Mouse (Mus musculus) cerebellum, adult 18-20 months (tissue): ENCODE measurements around the gene Cdca8.
A peak's percentile ranks its signal among the peaks of the same experiment; 100 is the strongest.

Experiments used
- DNase-seq, 2 experiments: peaks; one replicate each; pipeline ENCODE4 v3.0.0; 2021

Cdca8 gene

DNA sequence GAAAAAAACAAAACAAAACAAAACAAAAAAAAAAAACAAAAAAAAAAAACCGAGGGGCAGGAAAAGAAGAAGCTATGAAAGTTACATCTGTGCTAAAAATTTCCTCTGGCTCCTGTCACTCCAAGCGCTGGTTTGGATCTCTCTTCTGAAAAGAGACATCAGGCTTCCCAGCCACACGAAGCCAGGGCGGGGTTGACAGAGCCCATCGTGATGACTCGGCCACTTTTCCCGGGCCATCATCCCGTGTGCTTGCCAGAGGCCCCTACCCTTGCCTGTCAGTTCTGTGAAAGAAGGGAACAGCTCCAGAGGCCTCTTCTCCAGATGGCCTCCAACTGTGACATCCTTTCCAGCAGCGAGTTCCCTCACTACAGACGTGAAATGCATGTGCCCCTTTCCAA, 11.9 kb upstream of the Cdca8 start:
- no peak for DNase-seq

DNA sequence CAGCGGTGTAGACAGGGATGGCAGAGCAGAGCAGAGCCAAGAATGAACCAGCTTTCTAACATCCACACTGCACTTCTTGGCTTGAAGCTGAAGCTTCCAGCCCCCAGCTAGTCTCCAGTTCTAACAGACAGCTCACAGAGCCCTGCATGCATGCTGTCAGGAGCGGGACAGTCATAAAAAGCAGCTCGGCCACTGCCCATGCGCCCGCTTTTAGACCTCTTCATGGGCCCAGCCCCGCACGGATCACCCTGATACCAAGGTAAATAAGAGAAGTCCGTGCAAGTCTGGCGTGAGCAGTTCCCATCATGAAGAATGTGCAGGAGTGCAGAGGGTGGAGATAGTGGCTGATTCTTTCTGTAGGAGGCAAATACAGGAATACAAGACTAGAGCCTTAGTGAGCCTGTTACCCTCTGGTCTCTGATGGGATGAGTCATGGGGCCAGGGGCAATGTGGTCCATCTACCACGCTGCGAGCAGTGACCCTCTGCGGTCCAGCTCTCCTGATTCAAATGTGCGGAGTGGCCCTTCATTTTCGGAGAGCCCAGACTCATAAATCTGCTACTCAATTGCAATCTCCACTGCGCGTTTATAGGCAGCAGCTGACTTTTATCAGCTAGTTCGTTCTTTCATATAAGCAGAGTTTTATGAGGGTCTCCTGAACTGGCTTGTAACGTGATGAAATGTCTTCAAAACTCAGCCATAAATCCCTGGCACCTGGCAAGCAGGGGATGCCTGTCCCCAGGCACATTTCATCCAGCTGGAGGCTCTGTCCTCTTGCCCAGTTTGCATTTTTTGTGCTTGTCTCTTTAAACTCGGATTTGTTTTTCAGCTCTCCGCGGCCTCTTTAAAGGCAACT, 11.3 kb upstream of the Cdca8 start:
- no peak for DNase-seq

DNA sequence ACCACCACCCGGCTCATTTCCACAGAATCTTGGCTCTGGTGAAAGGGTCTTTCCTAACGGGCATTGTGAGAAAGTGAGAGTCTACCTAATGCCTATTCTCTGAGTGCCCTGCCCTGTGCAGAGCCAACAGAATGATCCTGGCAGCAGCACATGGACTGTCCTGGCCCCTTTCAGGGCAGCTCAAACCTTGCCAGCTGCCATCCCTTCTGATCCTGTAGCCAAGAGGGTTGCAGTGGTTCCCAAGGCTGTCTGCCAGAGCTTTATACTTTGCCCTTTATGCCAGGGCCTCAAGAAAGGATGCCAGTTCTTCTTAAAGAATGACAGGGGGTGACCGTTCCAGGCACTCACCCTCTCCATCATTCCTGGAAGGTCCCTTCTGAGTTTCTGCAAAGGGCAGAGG, 10.4 kb upstream of the Cdca8 start:
- no peak for DNase-seq

DNA sequence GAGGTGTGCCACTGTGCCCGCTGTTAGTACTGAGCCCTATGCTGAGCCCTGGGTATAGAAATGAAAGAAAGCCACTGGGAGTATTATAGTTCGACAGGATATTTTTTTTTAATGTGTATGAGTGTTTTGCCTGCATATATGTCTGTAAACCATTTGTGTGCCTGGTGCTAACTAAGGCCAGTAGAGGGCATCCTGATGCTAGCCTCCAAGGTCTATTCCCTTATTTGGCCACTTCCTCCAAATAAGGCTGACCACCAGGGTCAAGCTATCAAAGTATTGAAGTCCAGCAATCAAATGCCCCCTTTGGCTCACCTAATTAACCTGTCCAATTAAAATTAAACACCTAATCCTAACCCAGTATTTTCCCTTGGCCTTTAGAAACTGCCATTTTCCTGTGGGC, 5.8 kb upstream of the Cdca8 start:
- no peak for DNase-seq

DNA sequence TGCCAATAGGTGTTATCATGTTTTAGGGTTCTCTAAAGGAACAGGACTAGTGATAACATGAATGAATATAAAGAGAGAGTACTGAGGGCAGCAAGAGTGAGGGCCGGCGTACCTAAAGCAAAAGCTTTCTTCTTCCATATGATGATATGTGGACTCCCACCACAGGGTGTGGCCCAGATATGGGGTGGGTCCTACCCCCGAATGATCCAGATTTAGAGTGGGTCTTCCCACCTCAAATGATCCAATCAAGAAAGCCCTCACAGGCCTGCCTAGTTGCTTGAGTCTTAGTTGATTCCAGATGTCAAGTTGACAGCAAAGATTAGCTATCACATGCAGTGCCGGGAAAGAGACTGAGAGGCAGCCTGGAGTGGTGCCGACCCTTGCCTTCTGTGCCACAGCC, 4.7 kb upstream of the Cdca8 start:
- no peak for DNase-seq

DNA sequence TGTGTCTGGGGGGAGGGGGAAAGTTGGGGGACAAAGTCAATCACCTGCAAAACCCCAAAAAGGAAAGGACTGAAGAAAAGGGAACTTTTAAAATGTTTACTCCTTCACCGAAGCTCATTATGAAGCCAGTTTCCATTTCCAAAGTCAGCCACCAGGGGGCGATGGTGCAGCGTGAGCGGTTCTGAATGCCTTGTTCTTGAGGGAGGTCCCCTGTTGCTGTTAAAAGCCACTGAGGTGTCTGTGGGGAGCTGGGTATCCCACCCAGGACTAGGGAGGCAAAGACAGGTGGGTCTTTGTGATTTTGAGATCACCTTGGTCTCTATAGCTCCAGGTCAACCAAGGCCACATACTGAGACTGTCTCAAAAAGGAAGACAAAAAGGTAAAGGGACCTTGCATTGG, 3.9 kb upstream of the Cdca8 start:
- peak; percentile 55 to 77 for DNase-seq

DNA sequence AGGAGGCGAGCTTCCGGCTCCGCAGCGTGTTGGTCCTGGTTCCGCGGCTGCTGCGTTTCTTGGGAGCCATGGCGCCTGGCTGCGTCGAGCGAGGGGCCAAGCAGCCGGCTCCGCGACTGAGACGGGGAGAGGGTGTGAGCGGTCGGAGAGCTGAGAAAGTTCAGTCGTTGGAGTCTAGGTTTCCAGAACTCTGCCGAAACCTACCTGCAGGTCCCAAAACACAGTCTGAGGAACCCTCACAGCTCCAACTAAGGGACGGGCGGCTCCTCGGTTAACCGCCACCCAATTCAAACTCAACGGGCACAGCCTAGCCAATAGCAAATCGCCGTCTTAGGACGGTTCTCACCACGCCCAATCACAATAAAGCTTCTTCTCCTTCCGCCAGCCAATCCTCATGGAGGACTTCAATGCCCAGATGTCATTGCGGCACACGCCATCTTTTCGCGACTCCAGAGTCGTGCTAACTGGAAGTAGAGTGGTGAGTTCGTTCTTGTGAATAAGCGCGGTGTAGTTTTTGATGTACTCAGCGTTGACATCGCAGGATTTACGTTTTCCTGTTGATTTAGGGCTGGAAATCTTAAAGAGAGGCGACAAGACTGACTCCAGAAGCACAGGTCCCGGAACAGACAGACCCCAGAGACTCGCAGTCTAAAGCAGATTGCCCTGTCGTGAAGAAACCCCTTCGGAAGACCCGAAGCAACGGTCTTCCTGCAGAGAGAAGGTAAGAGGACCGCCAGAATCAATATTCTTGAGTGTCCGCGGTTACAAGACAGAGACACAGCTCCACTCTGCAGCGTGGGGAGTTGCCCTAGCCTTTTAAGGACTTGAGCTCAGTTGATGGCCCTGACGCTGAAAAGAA, 2.3 kb downstream of the Cdca8 start, which contains the start of gene 9930104L06Rik:
9930104L06Rik (plus strand) TSS at position 436 of the 859 bp plus-strand sequence.
- DNase-seq: peak; percentile 95

DNA sequence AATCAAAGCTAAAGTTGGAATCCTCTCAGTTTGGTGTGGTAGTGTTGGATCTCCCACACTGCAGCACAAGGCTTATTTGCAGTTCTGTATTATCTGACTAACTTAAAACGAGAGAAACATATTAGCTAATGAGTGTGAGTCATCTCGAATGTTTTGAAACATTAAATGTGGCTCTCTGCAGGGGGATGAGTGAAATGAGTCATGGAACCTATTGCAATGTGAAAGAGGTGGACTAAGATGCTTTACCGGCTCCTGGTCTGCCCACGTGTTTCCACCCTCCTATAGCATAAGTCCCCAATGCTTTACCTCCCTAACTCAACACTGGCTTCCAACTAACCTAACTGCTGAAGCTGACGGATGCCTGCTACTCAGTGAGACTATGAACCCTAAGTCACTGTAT, 11.0 kb downstream of the Cdca8 start:
- DNase-seq: no peak

DNA sequence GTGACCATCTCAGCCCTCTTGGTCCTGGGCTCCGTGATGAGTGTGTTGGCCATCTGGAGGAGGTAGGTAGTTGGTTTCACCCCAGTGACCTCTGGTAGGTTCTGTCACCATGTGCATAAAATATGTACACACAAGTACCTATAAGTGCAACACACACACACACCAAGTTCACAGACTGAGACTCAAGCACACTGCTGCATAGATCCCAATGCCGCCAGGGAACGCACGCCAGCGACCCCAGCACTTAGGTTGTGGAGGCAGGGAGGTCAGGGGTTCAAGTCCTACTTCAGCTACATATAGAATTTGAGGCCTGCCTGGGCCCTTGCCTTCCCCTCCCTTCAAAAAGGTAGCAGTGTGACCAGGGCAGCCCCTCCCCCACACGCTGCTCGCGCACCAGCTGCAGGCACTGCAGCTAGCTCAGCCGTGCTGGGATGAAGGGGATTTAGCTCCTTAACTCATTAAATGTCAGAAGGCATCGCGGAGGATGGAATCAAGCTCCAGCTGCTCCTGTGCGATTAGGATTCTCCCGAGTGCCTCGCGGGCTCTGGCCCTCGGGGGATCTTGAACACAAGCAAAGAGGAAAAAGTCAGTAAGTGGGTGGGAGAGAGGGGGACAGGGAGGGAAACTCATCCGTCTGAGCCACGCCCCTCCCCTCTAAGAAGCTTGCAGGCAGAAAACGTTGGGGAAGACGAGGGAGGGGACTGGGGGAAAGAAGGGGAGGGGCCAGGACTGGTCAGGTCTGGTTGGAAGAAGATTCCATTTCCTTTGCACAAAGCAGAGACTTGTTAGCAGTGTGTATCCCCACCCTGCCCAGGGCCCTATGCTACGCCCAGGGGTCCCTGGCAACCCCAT, 32.9 kb downstream of the Cdca8 start:
- DNase-seq: no peak

DNA sequence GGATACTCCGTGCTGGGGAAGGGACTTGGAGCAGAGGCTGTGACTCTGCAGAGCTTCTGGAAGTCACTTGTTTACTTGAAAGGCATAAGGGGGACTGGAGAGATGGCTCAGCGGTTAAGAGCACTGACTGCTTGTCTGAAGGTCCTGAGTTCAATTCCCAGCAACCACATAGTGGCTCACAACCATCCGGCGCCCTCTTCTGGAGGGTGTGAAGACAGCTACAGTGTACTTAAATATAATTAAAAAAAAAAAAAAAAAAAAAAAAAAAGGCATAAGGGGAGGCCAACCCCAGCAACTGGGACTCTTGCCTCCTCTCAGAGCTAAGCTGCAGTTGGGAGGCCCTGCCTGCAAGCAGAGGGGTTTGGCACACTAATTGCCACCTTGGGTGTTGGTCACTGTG, 33.7 kb downstream of the Cdca8 start:
- DNase-seq: no peak

DNA sequence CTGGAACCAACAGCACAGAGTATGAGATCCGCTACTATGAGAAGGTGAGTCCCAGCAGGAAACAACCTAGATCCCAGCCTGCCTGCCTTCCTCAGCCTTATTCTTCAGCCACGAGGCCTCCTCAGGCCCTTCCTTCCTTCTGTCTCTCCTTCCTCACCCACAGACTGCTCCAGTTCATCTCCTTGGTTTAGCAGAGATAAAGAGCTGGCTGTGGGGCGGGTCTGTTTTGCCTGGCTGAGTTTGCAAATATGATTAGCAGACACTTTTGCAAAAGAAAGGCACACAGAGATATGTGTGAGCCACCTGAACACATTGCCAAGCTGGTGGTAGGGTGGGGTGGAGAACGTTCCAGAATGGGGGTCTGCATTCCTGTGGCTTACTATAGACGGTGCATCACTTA, 39.2 kb downstream of the Cdca8 start:
- no peak for DNase-seq

DNA sequence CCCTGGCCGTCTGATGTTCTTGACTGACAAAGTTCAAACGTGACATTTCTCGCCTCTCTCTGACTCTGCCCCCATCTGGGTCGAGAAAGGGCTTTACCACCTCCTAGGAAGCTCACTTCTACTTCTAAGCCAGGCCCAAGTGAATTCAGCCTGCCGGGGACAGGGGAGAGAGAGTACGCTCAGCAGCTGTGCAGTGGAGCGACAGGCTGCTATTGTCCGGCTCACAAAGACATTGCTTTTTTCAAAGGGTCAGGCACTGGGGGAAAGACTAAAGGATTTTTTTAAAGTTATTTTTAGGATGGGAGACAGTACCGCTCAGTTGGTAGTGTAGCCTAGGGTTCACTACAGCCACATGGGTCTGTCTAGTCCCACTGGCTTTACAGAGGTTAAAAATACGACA, 40.7 kb downstream of the Cdca8 start:
- no peak for DNase-seq

DNA sequence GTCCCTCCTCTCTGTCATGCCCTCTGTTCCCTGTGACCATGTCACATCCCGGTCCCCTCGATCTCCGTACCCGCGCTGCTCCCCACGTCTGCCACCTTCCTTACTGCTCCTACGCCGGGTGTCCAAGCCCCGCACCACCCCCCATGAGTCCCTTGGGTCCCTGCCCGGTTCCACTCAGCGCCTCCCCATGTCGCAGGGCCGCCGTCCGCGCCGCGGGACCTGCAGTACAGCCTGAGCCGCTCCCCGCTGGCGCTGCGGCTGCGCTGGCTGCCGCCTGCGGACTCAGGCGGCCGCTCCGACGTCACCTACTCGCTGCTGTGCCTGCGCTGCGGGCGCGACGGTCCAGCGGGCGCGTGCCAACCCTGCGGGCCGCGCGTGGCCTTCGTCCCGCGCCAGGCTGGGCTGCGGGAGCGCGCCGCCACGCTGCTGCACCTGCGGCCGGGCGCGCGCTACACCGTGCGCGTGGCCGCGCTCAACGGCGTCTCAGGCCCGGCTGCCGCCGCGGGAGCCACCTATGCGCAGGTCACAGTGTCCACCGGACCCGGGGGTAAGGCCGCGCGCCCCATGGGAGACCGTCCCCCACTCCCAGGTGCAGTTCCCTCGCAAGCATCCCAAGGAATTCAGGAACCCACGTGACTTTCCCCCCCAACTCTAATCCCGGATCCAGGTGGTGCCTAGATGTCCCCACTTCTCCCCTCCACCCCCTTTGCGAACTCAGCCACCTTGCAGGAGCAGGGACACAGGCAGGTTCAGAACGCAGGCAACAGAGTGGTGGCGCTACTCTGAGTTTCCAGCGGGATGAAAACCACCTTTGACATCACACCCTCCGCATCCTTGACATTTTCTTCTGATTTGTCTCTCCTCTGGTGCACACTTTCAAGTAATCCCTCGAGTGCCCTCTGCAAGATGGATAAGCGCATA, 44.3 kb downstream of the Cdca8 start:
- peak; percentile 74 to 89 for DNase-seq

DNA sequence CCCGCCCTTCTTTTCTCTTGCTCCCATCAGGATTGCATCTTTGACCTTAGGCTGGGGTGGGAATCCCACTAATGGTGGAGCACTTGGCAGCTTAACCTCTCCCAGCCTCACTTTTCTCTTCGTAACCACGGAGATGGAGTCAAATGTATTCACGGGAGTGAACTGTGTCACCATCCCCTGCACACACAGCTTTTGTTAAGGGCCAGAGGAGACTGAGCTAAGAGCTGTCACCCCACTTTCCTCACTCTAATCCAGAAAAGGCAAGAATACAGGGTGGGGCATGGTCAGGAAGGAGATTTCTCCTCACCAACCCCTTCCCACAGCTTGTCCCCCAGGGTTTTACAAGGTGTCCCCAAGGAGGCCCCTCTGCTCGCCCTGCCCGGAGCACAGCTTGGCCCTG, 45.3 kb downstream of the Cdca8 start:
- DNase-seq: peak in 1 of 2 experiments; percentile 8

DNA sequence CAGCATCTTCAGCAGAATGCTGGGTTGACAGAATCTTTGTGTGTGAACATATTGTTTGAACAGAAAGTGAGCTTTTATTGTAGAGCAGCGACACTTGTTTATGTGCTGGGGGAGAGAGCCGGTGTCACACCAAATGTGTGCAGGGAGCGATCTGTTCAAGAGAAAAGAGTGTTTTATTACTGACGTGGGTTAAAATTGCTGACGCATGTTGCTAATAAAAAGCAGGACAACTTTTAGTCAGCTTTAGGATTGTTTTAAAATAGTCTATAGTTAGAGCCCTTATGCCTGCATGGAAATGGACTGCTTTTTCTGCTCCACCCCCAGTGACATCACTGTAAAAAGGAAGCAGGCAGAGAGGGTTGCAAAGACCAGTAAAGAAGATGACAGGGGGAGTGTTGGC, 48.3 kb downstream of the Cdca8 start:
- no peak for DNase-seq

DNA sequence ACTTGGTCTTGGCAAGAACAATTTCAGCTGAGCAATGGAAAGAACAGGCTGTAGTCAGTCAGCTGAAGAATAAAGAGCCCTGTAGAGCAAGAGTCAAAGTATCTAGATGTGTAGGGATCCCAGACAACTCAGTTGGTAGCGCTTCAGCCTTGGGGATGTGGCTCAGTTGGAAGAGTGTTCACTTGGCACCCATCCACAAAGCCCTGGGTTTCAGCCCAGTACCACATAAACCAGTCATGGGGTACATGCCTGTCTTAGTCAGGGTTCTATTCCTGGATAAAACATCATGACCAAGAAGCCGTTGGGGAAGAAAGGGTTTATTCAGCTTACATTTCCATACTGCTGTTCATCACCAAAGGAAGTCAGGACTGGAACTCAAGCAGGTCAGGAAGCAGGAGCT, 49.2 kb downstream of the Cdca8 start:
- DNase-seq: no peak

DNA sequence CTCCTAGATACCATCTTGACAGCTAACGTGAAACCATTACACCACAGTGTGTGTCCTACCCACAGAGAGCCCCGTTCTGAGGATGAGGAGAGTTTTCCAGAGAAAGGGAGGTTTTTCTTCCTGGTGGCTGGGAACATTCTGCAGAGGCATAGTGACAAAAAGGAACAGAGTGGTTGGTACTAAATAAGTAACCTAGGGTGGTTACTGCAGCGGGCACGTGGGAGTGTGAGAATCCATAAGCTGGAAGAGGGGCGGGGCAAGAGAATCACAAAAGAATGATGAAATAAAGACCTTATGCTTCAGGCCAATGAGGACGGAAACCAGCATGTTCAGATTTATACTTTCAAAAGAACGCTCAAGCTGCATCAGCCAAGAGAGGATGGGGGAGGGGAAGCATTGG, 50.4 kb downstream of the Cdca8 start:
- no peak for DNase-seq

DNA sequence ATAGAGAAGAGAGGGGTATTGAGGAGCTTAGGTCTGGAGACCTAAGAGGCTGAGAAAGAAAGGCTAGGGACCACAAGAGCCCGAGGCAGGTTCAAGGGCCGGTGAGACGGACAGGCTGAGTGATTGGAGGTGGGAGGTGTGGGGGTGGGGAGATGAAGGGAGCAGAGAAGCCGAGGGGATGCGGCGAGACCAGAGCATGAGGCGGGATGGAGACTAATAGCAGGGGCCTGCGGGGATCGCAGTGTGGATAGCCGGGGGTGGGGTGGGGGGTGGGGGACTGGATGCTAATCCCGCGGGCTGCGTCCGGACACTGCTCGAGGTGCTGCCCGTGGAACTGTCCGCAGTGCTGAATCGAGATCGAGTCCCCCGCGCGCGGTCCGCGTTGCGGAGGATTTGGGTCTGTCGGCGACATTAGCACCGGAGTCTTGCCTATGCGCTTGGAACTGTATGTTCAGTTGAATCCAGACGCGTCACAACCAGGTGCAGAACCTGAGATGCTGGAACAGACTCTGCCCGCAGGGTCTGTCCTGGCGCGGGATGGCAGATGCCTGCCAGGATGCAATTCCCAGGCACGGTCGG, 56.9 kb downstream of the Cdca8 start:
- DNase-seq: peak in 1 of 2 experiments; percentile 19

DNA sequence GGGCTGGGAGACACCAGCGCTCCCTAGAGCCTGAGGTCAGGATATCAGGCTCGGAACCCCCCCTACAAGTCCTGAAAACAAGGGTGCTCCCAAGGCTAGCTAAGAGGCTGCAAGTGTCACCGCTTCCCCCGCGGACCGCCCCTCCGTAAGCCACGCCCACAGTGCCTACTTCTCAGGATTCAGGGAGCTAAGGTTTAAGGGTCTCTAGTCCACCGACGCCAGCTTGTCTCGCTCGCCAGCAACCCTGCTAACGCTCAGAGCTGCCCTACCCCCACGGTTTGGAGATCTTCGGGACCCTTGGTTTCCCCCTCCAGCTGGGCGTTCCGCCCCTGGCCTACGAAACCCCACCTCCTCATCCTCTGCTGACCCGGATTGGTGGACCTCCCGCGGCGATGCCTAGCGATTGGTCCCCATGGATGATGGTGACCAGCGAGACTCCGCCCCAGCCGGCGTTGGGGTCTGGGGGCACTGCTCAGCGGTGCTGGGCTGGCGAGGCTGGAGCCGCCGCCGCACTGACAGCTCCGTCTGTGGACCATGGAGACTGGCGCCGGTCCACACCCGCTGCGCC, 57.7 kb downstream of the Cdca8 start:
- DNase-seq: peak; percentile 58 to 62

DNA sequence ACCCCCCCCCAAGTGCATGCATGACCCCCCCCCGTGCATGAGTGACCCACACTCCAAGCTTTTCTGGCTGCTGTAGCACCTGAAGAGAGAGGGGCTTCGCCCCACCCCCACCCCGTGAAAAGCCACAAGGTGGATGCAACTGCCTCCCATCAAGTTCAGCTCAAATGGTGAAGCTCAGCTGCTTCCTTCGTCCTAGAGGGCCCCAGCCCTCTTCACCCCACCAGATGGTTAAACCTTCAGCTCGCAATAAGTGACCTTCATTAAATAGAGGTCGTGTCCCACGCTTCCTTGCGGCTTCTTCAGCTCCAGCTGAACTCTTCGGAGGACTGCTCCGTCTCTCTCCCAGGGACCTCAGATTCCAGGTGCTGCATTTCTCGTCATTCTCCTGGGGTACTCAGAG, 58.5 kb downstream of the Cdca8 start, which contains the start of gene Epha10:
Epha10 (plus strand) TSS at position 301 of the 400 bp plus-strand sequence.
- no peak for DNase-seq

DNA sequence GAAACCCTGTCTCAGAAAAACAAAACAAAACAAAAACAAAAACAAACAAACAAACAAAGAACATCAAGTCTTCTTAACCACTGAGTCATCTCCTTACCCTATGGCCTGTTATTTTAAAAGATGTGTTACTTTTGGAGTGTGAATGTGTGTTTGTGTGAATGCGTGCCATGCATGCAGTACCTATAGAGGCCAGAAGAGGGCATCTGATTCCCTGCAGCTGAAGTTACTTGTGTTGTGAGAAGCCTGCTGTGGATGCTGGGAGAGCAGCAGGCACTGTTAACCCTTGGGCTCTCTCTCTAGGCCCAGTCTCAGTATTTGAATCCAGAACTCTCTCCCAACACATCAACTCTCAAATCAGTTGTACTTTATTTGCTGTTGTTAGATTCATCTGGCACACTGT, 66.4 kb downstream of the Cdca8 start:
- DNase-seq: no peak
